Mouse (Mus musculus): ENCODE data around the gene Gga2. TPM values are rescaled to one million over a fixed set of nuclear protein-coding genes. Genes with fewer than 3 reads are reported as not detected.

Gene Gga2
- polyA plus RNA-seq (2012) = 53.6 and 60.6 TPM in 2 replicates

GRCm38 (mm10) chr7:122020667-122021354, at the start of gene Gga2:
Gene Gga2 (minus strand): TSS chr7:122021222.

DNA sequence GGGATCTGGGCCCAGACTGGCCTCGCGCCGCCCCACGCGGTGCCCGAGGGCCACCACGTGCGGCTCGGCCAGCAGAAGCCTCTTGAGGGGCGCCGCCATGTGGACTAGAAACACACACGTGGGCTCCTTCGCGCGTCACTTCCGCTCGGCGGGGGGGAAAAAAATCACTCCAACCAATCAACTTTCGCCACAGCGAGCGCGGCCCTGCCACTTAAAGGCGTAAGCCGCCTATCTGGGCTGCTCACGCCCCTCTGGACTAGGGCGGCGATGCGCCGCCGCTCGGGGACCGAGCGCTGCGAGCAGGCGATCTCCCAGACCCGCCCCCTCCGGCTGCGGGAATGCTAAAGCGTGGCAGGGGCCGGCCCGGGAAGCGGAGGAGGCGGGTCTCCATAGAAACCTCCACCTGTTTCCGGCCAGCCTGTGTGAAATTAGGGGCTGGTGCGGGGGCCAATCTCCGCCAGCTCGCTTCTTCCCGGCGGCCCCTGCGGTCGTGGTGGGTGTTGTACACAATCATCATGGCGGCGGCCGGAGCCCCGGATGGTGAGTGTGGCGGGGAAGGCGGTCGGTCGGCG, 46.0 kb upstream of the Gga2 start, which contains the start of the genes Ubfd1 and Ears2:
Ubfd1 (plus strand) TSS at position 231 of the 572 bp plus-strand sequence.
Ears2 (minus strand) TSS at position 319 of the 572 bp plus-strand sequence.

DNA sequence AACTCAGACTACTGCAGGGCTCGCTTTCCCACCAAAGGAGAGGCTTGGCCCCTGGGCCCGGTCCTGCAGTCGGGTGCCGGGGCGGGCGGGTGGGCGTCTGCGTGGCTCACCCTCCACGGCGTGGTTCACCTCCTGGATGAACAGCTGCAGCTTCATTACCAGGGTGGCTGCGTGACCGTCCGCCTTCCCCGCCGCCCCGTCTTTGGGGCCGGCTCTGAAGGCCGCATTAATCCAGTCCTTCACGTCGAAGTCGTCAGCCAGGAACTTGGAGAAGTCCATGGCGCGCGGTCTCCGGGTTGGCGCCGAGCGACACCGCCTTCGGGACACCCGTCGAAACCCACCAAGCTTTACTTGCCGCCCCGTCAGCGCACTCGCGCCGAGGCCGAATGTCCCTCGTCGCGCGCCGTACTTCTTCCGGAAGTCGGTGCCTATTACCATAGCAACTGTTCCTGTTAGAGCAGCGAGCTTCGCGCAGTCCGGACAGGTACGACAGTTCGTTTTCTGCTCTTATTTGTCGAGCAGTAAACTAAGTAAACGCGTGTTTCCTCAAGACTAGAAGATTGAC, 39.6 kb downstream of the Gga2 start, which contains the start of gene Cog7:
Cog7 (minus strand) TSS at position 405 of the 565 bp plus-strand sequence.

Other genes with a start within 250 kb of the Gga2 start
- not detected in 2 replicates for gene Scnn1b, start 156.2 kb downstream of the Gga2 start, polyA plus RNA-seq (2012)
- 7.0 and 7.8 TPM in 2 replicates for gene Cog7, start 39.5 kb downstream of the Gga2 start, polyA plus RNA-seq (2012)
- 17.6 and 25.3 TPM in 2 replicates for gene Ubfd1, start 46.0 kb upstream of the Gga2 start, polyA plus RNA-seq (2012)
- gene Ears2, start 46.0 kb upstream of the Gga2 start, polyA plus RNA-seq (2012) = 10.0 and 11.0 TPM in 2 replicates
- gene Ndufab1, start 80.7 kb upstream of the Gga2 start, polyA plus RNA-seq (2012) = 656 and 702 TPM in 2 replicates
- 2.2 and 2.7 TPM in 2 replicates for gene Palb2, start 111.8 kb upstream of the Gga2 start, polyA plus RNA-seq (2012)
- 4.9 and 6.9 TPM in 2 replicates for gene Dctn5, start 111.8 kb upstream of the Gga2 start, polyA plus RNA-seq (2012)
- gene Plk1, start 138.2 kb upstream of the Gga2 start, polyA plus RNA-seq (2012) = 46.1 and 77.7 TPM in 2 replicates
- 0.10 TPM in 1 of 2 replicates, not detected in the other for gene Ern2, start 165.0 kb upstream of the Gga2 start, polyA plus RNA-seq (2012)
- gene Chp2, start 198.3 kb upstream of the Gga2 start, polyA plus RNA-seq (2012) = not detected in 2 replicates